Mouse (Mus musculus) heart, embryonic 14.5 days (tissue): ENCODE results near the gene Mindy2. TPM values are rescaled to one million over a fixed set of nuclear protein-coding genes. Genes with fewer than 3 reads are reported as not detected.
A peak's percentile ranks its signal among the peaks of the same experiment; 100 is the strongest.

Source experiments
- ATAC-seq: fragments of 200-750 bp; cut with Nextera tagmentation; 2 replicates; pipeline ENCODE4 v1.8.0; 2017; ENCODE audit warnings: low read depth, moderate TSS enrichment; ENCODE audit not compliant: insufficient number of reproducible peaks, insufficient read depth, low FRiP score
- H3K27ac ChIP-seq, 2 experiments: fragments of 200-500 bp in 1 of 2; fragments of 300-500 bp in 1 of 2; sonication (generic) in 1 of 2; replicated peaks in 1 of 2; 2 replicates each; pipeline ENCODE4 v1.5.1; 2012 to 2014; ENCODE audit warnings: low read depth in 2 of 2, low read length in 2 of 2, control low read depth in 1 of 2, mild to moderate bottlenecking in 1 of 2, mixed read lengths in 1 of 2; ENCODE audit not compliant: control insufficient read depth in 1 of 2, insufficient read depth in 1 of 2
- H3K27me3 ChIP-seq: fragments of 300-500 bp; sonication (generic); 2 replicates; pipeline ENCODE4 v1.6.1; 2014; ENCODE audit warnings: mild to moderate bottlenecking, low read length, control low read depth; ENCODE audit not compliant: control insufficient read depth, insufficient read depth
- H3K36me3 ChIP-seq: fragments of 300-500 bp; sonication (generic); 2 replicates; pipeline ENCODE4 v1.6.1; 2014; ENCODE audit warnings: mild to moderate bottlenecking, control low read depth, low read length, mixed read lengths; ENCODE audit not compliant: control insufficient read depth, insufficient read depth
- H3K4me1 ChIP-seq, 2 experiments: fragments of 200-500 bp in 1 of 2; fragments of 300-500 bp in 1 of 2; sonication (generic) in 1 of 2; 2 replicates each; pipeline ENCODE4 v1.6.1; 2012 to 2014; ENCODE audit warnings: low read length in 2 of 2, control low read depth in 1 of 2, mixed read lengths in 1 of 2; ENCODE audit not compliant: control insufficient read depth in 2 of 2, insufficient read depth in 2 of 2
- H3K4me2 ChIP-seq: fragments of 300-500 bp; sonication (generic); 2 replicates; pipeline ENCODE4 v1.6.1; 2014; ENCODE audit warnings: mild to moderate bottlenecking, low read length
- H3K4me3 ChIP-seq, 2 experiments: fragments of 200-500 bp in 1 of 2; fragments of 300-500 bp in 1 of 2; sonication (generic) in 1 of 2; 2 replicates each; pipeline ENCODE4 v1.5.1; 2012 to 2014; ENCODE audit warnings: low read length in 2 of 2, mild to moderate bottlenecking in 2 of 2, control low read depth in 1 of 2, low read depth in 1 of 2, moderate library complexity in 1 of 2; ENCODE audit not compliant: control insufficient read depth in 1 of 2, insufficient read depth in 1 of 2
- H3K9ac ChIP-seq: fragments of 300-500 bp; sonication (generic); 2 replicates; pipeline ENCODE4 v1.6.1; 2014; ENCODE audit warnings: mild to moderate bottlenecking, low read length
- H3K9me3 ChIP-seq: fragments of 300-500 bp; sonication (generic); 2 replicates; pipeline ENCODE4 v1.6.1; 2016; ENCODE audit warnings: low read length, control low read depth; ENCODE audit not compliant: control insufficient read depth
- WGBS: fragments of 180-500 bp; shearing (Covaris S2); extraction: QIAGEN DNeasy Blood & Tissue Kit; methylation state at CpG from one replicate; pipeline ENCODE4 v1.1.7; 2014; 5-methylcytosine and 5-hydroxymethylcytosine counted together
- polyA plus RNA-seq: library from polyadenylated mRNA; unstranded; fragments of >200 nt; fragmentation: Nextera tagmentation; extraction: Ambion mirVana; gene quantifications from 2 replicates; pipeline ENCODE4 v1.2.1, GENCODE M21; 2014

Gene Mindy2
- polyA plus RNA-seq, 1 experiment from 2014 or later, result 15.9 TPM

DNA sequence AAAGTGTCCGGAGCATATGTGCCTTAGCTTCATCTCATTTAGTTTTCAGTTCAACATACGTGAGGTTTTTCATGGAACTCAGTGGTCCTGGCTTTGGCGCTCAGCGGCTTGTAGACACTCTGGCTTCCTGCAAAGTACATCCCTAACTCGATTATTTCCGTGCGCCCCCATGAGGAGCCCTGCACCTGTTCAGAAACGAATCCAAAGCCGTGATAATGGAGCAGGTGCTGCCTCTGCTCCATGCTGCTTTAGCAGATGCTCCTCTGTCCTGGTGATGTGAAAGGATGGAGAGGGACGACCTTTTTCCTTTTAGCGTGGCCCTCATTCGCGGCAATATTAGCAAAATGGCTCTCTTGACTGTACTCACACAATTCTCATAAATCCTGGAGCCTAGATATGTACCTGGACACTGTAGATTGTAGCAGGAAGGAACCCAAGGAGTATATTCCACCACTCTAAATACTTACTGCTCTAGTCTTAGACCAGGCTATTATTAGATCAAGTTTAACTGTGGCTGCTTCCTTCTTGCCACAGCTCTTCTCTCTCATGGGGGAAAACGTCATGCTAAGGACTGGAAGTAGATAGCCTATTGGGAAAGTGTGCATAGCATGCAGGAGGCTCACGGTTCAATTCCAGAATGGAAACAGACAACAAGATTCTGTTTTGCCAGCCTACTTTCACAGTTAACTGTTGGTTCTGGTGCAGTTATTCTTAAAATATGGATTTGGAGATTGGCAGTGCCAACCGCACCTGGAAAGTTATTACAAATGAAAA is 8.6 kb upstream of the Mindy2 start:
- no peak overlapping the region for H3K4me2 ChIP-seq
- no peak for ATAC-seq
- H3K27me3 ChIP-seq, result no peaks in the 10 kb centered on the region
- peaks cover 0 to 5% of the 10 kb centered on the region in 2 experiments; a peak in 1 of 4 replicates for H3K4me1 ChIP-seq
- H3K9ac ChIP-seq, result no peak overlapping the region
- no peak overlapping the region for H3K27ac ChIP-seq
- H3K4me3 ChIP-seq, result no peak overlapping the region
- WGBS, result 62% methylated on average over 16 of the region's 16 CpGs
- H3K36me3 ChIP-seq, result no peaks in the 10 kb centered on the region
- H3K9me3 ChIP-seq, result peaks cover 3% of the 10 kb centered on the region; the same call in 1 of the 2 replicates

DNA sequence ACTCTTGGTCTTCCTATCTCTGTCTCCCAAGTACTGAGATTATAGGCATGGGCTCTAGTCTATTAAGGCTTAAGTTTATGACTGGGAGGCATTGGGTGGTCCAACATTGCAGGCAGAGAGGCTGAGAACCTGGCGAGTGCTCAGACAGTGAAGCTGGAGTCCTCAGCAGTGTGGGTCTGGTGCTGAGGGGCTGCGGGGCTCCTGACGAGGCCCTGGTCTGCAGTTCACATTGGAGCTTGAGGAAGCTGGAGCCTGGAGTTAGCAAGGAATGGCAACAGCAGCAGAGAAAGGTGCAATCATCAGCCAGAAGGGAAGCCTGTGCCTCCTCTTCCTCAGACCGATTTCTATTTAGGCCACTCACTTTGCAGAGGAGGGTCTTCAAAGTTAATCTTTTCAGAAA is 7.9 kb upstream of the Mindy2 start:
- Histone ChIP-seq H3K4me3 (no peak overlapping the region), H3K9me3 (peaks cover 3% of the 10 kb centered on the region; the same call in 1 of the 2 replicates), H3K4me2 (no peak overlapping the region), H3K27me3 (no peaks in the 10 kb centered on the region), H3K27ac (no peak overlapping the region), H3K9ac (no peak overlapping the region), H3K36me3 (no peaks in the 10 kb centered on the region), H3K4me1 (peaks cover 0 to 5% of the 10 kb centered on the region in 2 experiments; a peak in 1 of 4 replicates)
- no peak for ATAC-seq
- 77% methylated on average over 4 of the region's 4 CpGs for WGBS

DNA sequence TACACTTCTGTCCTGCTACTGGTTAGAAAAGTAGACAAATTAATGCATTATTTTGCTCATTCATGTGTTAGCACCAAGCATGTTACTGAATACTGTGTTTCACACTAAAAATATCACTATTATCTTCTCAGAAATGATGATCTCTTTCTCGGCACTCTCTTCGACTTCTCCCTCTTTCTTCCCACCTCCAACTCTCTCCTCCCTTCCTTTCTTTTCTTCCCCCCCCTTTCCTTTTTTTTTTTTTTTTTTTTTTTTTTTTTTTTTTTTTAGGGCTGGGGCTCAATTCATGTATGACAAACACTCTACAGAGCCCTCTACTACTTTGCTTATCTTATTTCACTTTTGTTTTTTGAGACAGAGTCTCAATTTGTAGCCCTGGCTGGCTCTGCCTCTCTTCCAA is 1.3 kb upstream of the Mindy2 start:
- no peaks in the 10 kb centered on the region for H3K9me3 ChIP-seq
- H3K4me1 ChIP-seq, result peaks cover 2 to 16% of the 10 kb centered on the region in 2 experiments; a peak in 3 of 4 replicates
- H3K27me3 ChIP-seq, result no peaks in the 10 kb centered on the region
- H3K4me3 ChIP-seq, result no peak overlapping the region
- H3K36me3 ChIP-seq, result no peaks in the 10 kb centered on the region
- ATAC-seq, result no peak
- no peak overlapping the region for H3K27ac ChIP-seq
- H3K9ac ChIP-seq, result no peak overlapping the region
- WGBS, result 56% methylated on average over 2 of the region's 2 CpGs
- H3K4me2 ChIP-seq, result no peak overlapping the region

DNA sequence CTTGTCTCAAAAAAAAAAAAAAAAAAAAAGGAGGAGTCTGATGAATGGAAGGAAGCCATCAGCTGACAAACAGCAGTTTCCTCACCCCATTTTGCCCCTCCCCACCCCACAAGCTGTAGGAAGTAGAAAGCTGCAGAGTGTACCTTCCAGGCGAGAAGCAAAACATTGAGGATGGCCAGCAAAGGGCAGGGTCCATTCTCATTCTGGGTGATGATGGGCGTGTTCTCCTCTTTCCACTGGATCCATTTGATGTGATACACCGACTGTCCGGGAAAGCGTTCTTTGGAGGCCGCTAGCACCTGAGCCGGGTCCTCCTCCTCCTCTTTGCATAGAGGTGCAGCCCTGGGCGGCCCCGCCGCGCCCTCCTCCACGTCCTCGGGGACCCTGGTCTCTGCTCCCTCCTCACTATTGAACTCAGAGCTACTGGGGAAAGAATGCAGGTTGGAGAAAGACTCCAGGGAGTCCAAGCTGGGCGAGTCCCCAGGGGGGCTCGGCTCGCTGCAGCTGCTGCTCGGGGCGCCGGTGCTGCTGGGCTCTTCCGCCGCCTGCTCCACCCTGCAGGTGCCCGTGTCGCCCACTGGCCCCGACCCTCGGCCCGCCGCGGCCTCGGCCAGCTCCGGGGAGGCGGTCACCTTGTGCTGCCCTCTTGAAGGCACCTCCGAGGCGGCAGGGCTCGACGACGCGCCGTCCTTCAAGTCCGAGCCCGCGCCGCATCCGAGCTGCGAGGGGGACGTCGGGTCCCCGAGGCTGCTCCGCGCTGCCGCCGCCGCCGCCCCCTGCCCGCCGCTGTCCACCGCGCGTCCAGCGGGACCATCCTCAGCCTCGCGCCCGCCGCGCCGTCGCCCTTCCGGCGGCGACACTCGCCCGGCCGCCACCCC is 605 bp downstream of the Mindy2 start, which contains the start of gene Gm10642:
Gene Gm10642, plus strand, starts transcription at position 122 of the 878 bp plus-strand sequence.
- peak; percentile 75 for ATAC-seq
- H3K4me2 ChIP-seq, result peak within 1 kb of the TSS; percentile 65
- no peaks in the 10 kb centered on the region for H3K36me3 ChIP-seq
- peak within 1 kb of the TSS; percentile 91 to 95 for H3K4me3 ChIP-seq
- H3K27me3 ChIP-seq, result no peaks in the 10 kb centered on the region
- H3K9me3 ChIP-seq, result no peaks in the 10 kb centered on the region
- peaks cover 2 to 16% of the 10 kb centered on the region in 2 experiments; a peak in 3 of 4 replicates for H3K4me1 ChIP-seq
- peak within 1 kb of the TSS; percentile 90 for H3K9ac ChIP-seq
- peak within 1 kb of the TSS; percentile 92 to 96 for H3K27ac ChIP-seq
- WGBS, result 0% methylated on average over 63 of the region's 72 CpGs

DNA sequence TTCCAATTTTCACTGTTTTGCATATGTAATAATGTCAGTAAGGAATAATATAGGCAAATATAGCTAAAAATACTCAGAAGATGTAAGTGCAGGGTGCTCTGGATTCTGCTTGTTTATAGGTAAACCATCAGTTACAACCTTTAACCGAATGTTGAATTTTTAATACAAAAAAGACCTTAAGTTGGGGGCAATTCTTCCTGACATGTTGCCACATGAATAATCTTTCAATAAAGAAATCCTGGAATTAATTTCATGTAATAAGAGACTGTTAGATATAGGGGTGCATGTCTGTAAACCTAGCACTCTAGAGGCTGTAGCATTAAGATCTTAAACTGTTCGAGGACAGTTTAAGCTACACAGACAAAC is 1.2 kb downstream of the Mindy2 start:
- 31% methylated on average over 2 of the region's 2 CpGs for WGBS
- H3K27ac ChIP-seq, result no peak overlapping the region
- peak overlapping the region; percentile 90 for H3K9ac ChIP-seq
- H3K36me3 ChIP-seq, result no peaks in the 10 kb centered on the region
- H3K27me3 ChIP-seq, result no peaks in the 10 kb centered on the region
- peak overlapping the region; percentile 91 to 95; a peak in 3 of 4 replicates for H3K4me3 ChIP-seq
- H3K9me3 ChIP-seq, result no peaks in the 10 kb centered on the region
- no peak for ATAC-seq
- H3K4me1 ChIP-seq, result peaks cover 2 to 16% of the 10 kb centered on the region in 2 experiments; a peak in 3 of 4 replicates
- peak overlapping the region; percentile 65 for H3K4me2 ChIP-seq

DNA sequence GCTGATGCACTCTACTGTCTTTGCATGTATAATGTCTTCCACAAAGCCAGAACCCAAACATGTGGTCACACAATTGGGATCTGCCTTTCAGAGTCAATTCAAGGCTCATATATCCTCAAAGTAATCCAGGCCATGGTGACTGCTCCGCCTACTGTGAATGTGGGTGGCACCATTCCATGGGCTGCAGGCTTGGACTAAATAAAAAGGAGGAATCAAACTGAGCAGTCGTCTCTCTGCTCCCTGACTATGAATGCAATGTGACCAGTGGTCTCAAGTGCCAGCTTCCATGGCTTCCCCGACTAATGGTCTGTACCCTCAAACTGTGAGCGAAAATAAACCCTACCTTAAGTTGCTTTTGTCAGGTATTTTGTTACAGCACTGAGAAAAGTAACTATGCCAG is 2.5 kb downstream of the Mindy2 start:
- H3K4me1 ChIP-seq, result peaks cover 2 to 16% of the 10 kb centered on the region in 2 experiments; a peak in 3 of 4 replicates
- no peak overlapping the region for H3K4me3 ChIP-seq
- H3K9me3 ChIP-seq, result no peaks in the 10 kb centered on the region
- no peaks in the 10 kb centered on the region for H3K27me3 ChIP-seq
- H3K36me3 ChIP-seq, result peaks cover 3% of the 10 kb centered on the region; the same call in 1 of the 2 replicates
- H3K4me2 ChIP-seq, result peak overlapping the region; percentile 65
- no peak overlapping the region for H3K27ac ChIP-seq
- ATAC-seq, result no peak
- WGBS, result 77% methylated on average over 4 of the region's 4 CpGs
- H3K9ac ChIP-seq, result no peak overlapping the region

DNA sequence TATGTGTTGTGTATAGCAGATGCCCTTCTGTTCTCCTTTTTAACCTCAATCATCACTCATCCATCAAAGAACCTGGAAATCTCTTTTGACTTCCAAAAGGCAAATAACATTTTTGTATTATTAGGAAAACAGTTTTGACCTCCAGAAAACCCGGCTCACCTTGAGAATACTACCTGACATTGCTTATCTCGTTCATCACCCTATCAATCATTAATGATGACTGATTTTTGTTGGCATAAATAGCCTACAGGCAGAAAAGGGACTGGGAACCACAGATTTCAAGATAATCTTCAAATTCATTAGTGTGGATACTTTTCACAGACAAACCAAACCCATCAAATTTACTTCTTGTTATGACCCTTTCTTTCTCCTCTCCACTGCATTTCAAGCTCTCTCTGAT is 3.1 kb downstream of the Mindy2 start:
- no peak overlapping the region for H3K9ac ChIP-seq
- H3K4me2 ChIP-seq, result peak overlapping the region; percentile 65; the same call in 1 of the 2 replicates
- H3K36me3 ChIP-seq, result peaks cover 3% of the 10 kb centered on the region; the same call in 1 of the 2 replicates
- 80% methylated on average over 2 of the region's 2 CpGs for WGBS
- H3K27me3 ChIP-seq, result no peaks in the 10 kb centered on the region
- peaks cover 2 to 16% of the 10 kb centered on the region in 2 experiments; a peak in 3 of 4 replicates for H3K4me1 ChIP-seq
- H3K4me3 ChIP-seq, result no peak overlapping the region
- no peaks in the 10 kb centered on the region for H3K9me3 ChIP-seq
- no peak for ATAC-seq
- no peak overlapping the region for H3K27ac ChIP-seq
